Mouse (Mus musculus): ENCODE measurements around the gene Kdm3a. TPM values are rescaled to one million over a fixed set of nuclear protein-coding genes. Genes with fewer than 3 reads are reported as not detected.
A peak's percentile ranks its signal among the peaks of the same experiment; 100 is the strongest.

The Kdm3a gene
- polyA plus RNA-seq, 1 experiment from 2014 or later: 14.1 TPM

GRCm38 (mm10) chr6:71651868-71652267 lies 19.1 kb upstream of the Kdm3a start:
- H3K9ac ChIP-seq (ENCODE audit: low read length): no peak overlapping the region
- DNase-seq (ENCODE audit: low spot score) (no peak), ATAC-seq (ENCODE audit: low FRiP score, low TSS enrichment) (no peak)
- H3K4me3 ChIP-seq (ENCODE audit: low read depth, low read length): no peak overlapping the region
- H3K27me3 ChIP-seq (ENCODE audit: control insufficient read depth, insufficient read depth, low read length): no peaks in the 10 kb centered on the region
- no peak for TF ChIP-seq EP300 (optimal IDR thresholded peaks at IDR 0.05)
- no peak for TF ChIP-seq CTCF (IDR thresholded peaks at IDR 0.05; ENCODE audit: low read depth)
- H3K36me3 ChIP-seq (ENCODE audit: control insufficient read depth, insufficient read depth, low read length): no peaks in the 10 kb centered on the region
- no peaks in the 10 kb centered on the region for H3K9me3 ChIP-seq (ENCODE audit: control insufficient read depth, low read length)
- 0 out of 2 replicates have a peak, but pooled peaks cover 4% of the 10 kb centered on the region for H3K4me1 ChIP-seq (replicated peaks; ENCODE audit: control insufficient read depth, insufficient read depth)
- H3K4me2 ChIP-seq (replicated peaks; ENCODE audit: low read depth): no peak overlapping the region
- 72% methylated on average over 2 of the region's 2 CpGs for WGBS
- no peak overlapping the region for H3K27ac ChIP-seq (replicated peaks)

GRCm38 (mm10) chr6:71632486-71632828 lies 333 bp downstream of the Kdm3a start:
- TF ChIP-seq CTCF (IDR thresholded peaks at IDR 0.05; ENCODE audit: low read depth) (no peak), EP300 (optimal IDR thresholded peaks at IDR 0.05) (no peak)
- no peak for DNase-seq (ENCODE audit: low spot score)
- whole genome bisulfite sequencing: under 1% methylated on average over 29 of the region's 41 CpGs
- Histone ChIP-seq H3K9me3 (ENCODE audit: control insufficient read depth, low read length) (no peaks in the 10 kb centered on the region), H3K27me3 (ENCODE audit: control insufficient read depth, insufficient read depth, low read length) (no peaks in the 10 kb centered on the region), H3K4me2 (replicated peaks; ENCODE audit: low read depth) (peak overlapping the region; percentile 61), H3K4me3 (ENCODE audit: low read depth, low read length) (peak overlapping the region; percentile 82), H3K4me1 (replicated peaks; ENCODE audit: control insufficient read depth, insufficient read depth) (peaks cover 8% of the 10 kb centered on the region), H3K27ac (replicated peaks) (peak overlapping the region; percentile 99), H3K36me3 (ENCODE audit: control insufficient read depth, insufficient read depth, low read length) (no peaks in the 10 kb centered on the region), H3K9ac (ENCODE audit: low read length) (peak overlapping the region; percentile 88)
- ATAC-seq (ENCODE audit: low FRiP score, low TSS enrichment): no peak; the same call in 1 of the 2 replicates

- peak overlapping the region; percentile 82 for H3K4me3 ChIP-seq (ENCODE audit: low read depth, low read length)
- WGBS: 2% methylated on average over 42 of the region's 42 CpGs
- peak overlapping the region; percentile 99 for H3K27ac ChIP-seq (replicated peaks)
- H3K27me3 ChIP-seq (ENCODE audit: control insufficient read depth, insufficient read depth, low read length): no peaks in the 10 kb centered on the region
- no peaks in the 10 kb centered on the region for H3K9me3 ChIP-seq (ENCODE audit: control insufficient read depth, low read length)
- TF ChIP-seq EP300 (optimal IDR thresholded peaks at IDR 0.05) (no peak), CTCF (IDR thresholded peaks at IDR 0.05; ENCODE audit: low read depth) (0 out of 2 replicates have a peak, but pooled peaks have one; percentile 1)
- peak overlapping the region; percentile 61 for H3K4me2 ChIP-seq (replicated peaks; ENCODE audit: low read depth)
- peak overlapping the region; percentile 88 for H3K9ac ChIP-seq (ENCODE audit: low read length)
- 0 out of 2 replicates have a peak, but pooled peaks cover 3% of the 10 kb centered on the region for H3K36me3 ChIP-seq (ENCODE audit: control insufficient read depth, insufficient read depth, low read length)
- ATAC-seq (ENCODE audit: low FRiP score, low TSS enrichment) (no peak), DNase-seq (ENCODE audit: low spot score) (peak; percentile 52)
- H3K4me1 ChIP-seq (replicated peaks; ENCODE audit: control insufficient read depth, insufficient read depth): peaks cover 8% of the 10 kb centered on the region
These were observed 906 bp downstream of the Kdm3a start for GRCm38 (mm10) chr6:71631706-71632461.

- H3K4me3 ChIP-seq (ENCODE audit: low read depth, low read length): peak overlapping the region; percentile 82
- TF ChIP-seq EP300 (optimal IDR thresholded peaks at IDR 0.05) (no peak), CTCF (IDR thresholded peaks at IDR 0.05; ENCODE audit: low read depth) (no peak)
- no peak for ATAC-seq (ENCODE audit: low FRiP score, low TSS enrichment)
- no peak overlapping the region for H3K27ac ChIP-seq (replicated peaks)
- no peaks in the 10 kb centered on the region for H3K9me3 ChIP-seq (ENCODE audit: control insufficient read depth, low read length)
- H3K9ac ChIP-seq (ENCODE audit: low read length): no peak overlapping the region
- H3K4me2 ChIP-seq (replicated peaks; ENCODE audit: low read depth): peak overlapping the region; percentile 61
- H3K36me3 ChIP-seq (ENCODE audit: control insufficient read depth, insufficient read depth, low read length): 0 out of 2 replicates have a peak, but pooled peaks cover 3% of the 10 kb centered on the region
- 1% methylated on average over 2 of the region's 2 CpGs for WGBS
- no peaks in the 10 kb centered on the region for H3K27me3 ChIP-seq (ENCODE audit: control insufficient read depth, insufficient read depth, low read length)
- no peak for DNase-seq (ENCODE audit: low spot score)
- peaks cover 8% of the 10 kb centered on the region for H3K4me1 ChIP-seq (replicated peaks; ENCODE audit: control insufficient read depth, insufficient read depth)
These were observed 1.6 kb downstream of the Kdm3a start for GRCm38 (mm10) chr6:71631196-71631595.

- H3K4me3 ChIP-seq (ENCODE audit: low read depth, low read length): no peak overlapping the region
- H3K9me3 ChIP-seq (ENCODE audit: control insufficient read depth, low read length): no peaks in the 10 kb centered on the region
- ATAC-seq (ENCODE audit: low FRiP score, low TSS enrichment) (no peak), DNase-seq (ENCODE audit: low spot score) (no peak)
- H3K36me3 ChIP-seq (ENCODE audit: control insufficient read depth, insufficient read depth, low read length): 0 out of 2 replicates have a peak, but pooled peaks cover 5% of the 10 kb centered on the region
- H3K4me2 ChIP-seq (replicated peaks; ENCODE audit: low read depth): no peak overlapping the region
- H3K4me1 ChIP-seq (replicated peaks; ENCODE audit: control insufficient read depth, insufficient read depth): peaks cover 8% of the 10 kb centered on the region
- no peaks in the 10 kb centered on the region for H3K27me3 ChIP-seq (ENCODE audit: control insufficient read depth, insufficient read depth, low read length)
- TF ChIP-seq EP300 (optimal IDR thresholded peaks at IDR 0.05) (no peak), CTCF (IDR thresholded peaks at IDR 0.05; ENCODE audit: low read depth) (no peak)
- H3K9ac ChIP-seq (ENCODE audit: low read length): no peak overlapping the region
- H3K27ac ChIP-seq (replicated peaks): no peak overlapping the region
These were observed 5.5 kb downstream of the Kdm3a start for GRCm38 (mm10) chr6:71627325-71627724.

GRCm38 (mm10) chr6:71625984-71626383 lies 6.8 kb downstream of the Kdm3a start:
- H3K9me3 ChIP-seq (ENCODE audit: control insufficient read depth, low read length): no peaks in the 10 kb centered on the region
- no peak overlapping the region for H3K27ac ChIP-seq (replicated peaks)
- ATAC-seq (ENCODE audit: low FRiP score, low TSS enrichment) (no peak), DNase-seq (ENCODE audit: low spot score) (no peak)
- WGBS: 92% methylated on average over 2 of the region's 2 CpGs
- no peak overlapping the region for H3K4me2 ChIP-seq (replicated peaks; ENCODE audit: low read depth)
- no peaks in the 10 kb centered on the region for H3K27me3 ChIP-seq (ENCODE audit: control insufficient read depth, insufficient read depth, low read length)
- no peak for TF ChIP-seq EP300 (optimal IDR thresholded peaks at IDR 0.05)
- TF ChIP-seq CTCF (IDR thresholded peaks at IDR 0.05; ENCODE audit: low read depth): no peak
- H3K36me3 ChIP-seq (ENCODE audit: control insufficient read depth, insufficient read depth, low read length): 0 out of 2 replicates have a peak, but pooled peaks cover 5% of the 10 kb centered on the region
- peaks cover 7% of the 10 kb centered on the region for H3K4me1 ChIP-seq (replicated peaks; ENCODE audit: control insufficient read depth, insufficient read depth)
- H3K9ac ChIP-seq (ENCODE audit: low read length): no peak overlapping the region
- no peak overlapping the region for H3K4me3 ChIP-seq (ENCODE audit: low read depth, low read length)

Measured in stomach, postnatal 0 days (tissue).